Mouse (Mus musculus) gonadal fat pad, adult 2 months (tissue): ENCODE measurements around the gene Tnfsf10. TPM values are rescaled to one million over a fixed set of nuclear protein-coding genes. Genes with fewer than 3 reads are reported as not detected.
A peak's percentile ranks its signal among the peaks of the same experiment; 100 is the strongest.
"Not testable (repeated sequence)": the region's sequence is repeated elsewhere in the genome, so short reads cannot be mapped to it uniquely, and the experiment has no call there.

Experiments
- DNase-seq: peaks from one replicate; pipeline ENCODE4 v3.0.0-alpha.2; 2012; ENCODE audit warnings: low read depth
- polyA plus RNA-seq: library from polyadenylated mRNA; depleted of rRNA; stranded (reverse); fragments of >200 nt; gene quantifications from 2 replicates; pipeline ENCODE4 v1.2.3, GENCODE M21; 2012; rRNA removed

Tnfsf10 gene
- polyA plus RNA-seq, result 3.3 and 3.5 TPM in 2 replicates

DNA sequence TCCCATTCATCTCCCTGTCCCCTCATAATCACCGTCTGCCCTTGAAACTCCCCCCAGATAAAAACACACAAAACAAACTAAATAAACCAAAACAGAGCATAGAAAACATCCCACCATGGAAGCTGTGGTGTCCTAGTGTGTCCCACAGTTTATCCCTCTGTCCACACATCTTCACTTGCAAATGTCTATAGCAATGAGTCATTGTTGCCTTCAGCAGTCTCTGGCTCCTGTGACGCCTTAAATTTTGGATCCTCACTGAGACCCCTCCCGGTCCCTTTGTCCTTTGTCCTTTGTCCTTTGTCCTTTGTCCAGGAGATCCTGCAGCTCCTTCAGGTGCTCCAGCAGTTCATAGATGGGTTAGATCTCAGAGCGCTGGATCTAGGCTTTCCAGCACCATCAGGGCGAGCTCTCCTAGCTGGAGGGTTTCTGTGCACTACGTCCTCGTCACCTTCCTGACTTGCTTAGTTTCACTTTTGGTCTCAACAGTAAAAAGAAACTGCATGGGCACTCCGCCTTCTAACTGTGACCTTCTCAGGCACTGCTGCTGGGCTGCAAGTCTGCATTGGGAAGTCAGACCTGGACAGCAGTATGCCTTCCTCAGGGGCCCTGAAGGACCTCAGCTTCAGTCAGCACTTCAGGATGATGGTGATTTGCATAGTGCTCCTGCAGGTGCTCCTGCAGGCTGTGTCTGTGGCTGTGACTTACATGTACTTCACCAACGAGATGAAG is at the start of gene Tnfsf10:
Tnfsf10 (plus strand) TSS at position 470 of the 729 bp plus-strand sequence.
- no peak for DNase-seq

DNA sequence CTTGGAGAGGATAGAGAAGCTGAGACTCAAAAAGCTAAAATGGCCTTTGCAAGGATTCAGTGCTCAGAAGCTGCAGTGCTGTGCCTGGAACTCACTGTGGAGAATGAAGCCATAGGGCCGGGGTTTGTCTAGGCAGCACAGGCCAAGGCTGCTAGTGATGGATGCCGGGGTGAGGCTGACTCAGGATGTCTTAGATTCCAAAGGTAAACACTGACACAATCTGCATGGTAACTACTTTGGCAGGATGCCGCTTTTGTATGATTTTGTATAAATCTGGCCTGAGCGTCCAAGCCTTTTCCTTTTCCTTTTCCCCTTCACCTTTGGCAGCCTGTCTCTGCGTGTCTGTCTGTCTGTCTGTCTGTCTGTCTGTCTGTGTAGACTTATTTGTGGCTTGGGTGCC is 49.5 kb upstream of the Tnfsf10 start:
- no peak for DNase-seq

- DNase-seq, result no peak
Observed at GRCm38 (mm10) chr3:27267887-27268286, 48.9 kb upstream of the Tnfsf10 start.

DNA sequence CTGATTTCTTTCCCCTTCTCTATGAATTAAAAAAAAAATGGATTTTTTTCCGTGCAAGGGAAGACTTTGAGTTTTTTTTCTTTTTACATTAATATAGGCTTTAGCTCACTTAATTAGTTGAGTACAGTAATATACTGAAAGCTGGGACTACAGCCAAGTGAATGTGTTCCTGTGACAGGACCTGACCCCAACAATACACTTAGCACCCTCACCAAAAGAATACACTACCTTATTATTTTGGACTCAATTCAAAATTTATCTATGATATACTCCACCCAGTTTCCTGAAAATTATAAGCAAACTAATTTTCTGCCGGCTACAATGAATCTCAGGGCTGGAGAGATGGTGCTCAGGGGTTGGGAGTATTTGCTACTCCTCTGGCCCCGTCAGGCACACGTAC is 47.7 kb upstream of the Tnfsf10 start:
- no peak for DNase-seq

DNA sequence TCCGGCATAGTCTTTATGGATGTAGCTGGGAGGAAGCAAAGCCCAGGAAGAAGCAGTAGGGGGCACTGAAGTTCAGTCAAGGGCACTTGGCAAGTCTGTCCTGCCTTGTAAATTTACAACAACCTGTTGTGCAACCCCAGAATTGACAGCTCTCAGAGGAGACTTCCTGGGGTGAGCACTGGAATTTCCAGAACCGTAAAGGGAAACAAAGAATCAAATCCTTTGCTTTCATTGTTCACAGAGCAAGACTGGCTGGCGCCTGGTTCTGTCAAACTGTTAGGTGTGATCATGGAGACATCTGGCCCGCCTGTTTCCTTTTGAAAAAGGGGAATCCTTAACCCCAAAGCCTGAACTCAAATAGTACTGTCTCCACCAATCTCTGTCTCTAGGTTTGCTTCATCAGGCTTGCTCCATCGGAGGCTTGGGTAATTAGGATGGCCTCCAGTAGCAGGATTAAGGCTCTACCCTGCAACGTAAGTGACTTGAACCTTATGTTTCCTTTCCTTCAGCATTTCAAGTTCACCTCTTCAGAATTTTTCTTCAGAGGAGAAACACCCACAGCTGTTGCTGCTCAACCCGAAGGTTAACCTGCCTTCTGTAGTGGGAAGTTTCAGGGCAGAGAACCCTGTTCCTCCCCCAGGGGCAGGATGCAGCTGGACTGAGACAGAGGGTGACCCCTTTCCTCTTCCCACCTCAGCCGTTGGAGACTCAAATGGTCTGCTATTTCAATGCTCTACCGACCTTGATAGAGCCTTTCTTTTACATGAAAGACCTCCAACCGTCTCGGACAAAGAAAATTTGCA is 46.5 kb upstream of the Tnfsf10 start:
- DNase-seq, result peak; percentile 75

DNA sequence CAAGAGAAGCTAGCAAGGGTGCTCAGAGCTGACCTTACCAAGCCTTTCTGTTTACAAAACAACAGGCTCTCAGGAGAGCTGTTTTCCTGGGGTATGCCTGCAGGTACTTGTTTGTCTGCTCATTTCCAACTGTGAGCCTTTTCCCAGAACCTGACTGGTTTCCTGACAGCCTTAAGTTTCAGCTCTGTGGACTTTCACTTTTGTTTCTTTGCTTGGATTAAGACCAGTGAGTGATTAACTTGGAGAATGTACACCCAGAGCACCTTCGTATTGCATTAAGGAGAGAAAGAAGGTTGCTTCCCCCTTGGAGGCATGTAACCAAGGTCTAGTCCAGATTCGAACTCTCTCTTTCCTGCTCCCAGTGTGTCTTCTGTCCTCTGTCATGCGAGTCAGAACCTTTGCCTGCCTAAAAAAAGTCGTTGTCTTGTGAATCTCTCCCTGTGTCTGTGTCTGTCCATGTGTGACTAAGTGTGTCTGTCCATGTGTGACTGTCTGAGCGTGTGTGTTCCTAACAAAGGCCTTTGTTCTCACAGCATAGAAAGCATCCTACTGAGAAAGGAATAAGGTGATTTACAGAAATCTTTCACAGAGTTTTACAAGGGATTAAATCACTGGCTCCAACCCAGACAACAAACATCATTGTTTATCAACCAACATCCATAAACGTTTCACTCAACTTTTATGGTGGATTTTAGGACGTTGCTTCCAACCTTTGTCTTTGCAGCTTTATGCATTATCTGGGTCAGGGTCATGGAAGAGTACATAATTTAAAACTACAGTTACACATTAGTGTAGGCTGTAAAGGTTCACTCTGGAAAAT is 43.7 kb upstream of the Tnfsf10 start:
- DNase-seq, result no peak

GRCm38 (mm10) chr3:27279286-27279925 is 37.4 kb upstream of the Tnfsf10 start:
- not testable (repeated sequence) for DNase-seq

GRCm38 (mm10) chr3:27280280-27280749 is 36.5 kb upstream of the Tnfsf10 start:
- no peak for DNase-seq

DNA sequence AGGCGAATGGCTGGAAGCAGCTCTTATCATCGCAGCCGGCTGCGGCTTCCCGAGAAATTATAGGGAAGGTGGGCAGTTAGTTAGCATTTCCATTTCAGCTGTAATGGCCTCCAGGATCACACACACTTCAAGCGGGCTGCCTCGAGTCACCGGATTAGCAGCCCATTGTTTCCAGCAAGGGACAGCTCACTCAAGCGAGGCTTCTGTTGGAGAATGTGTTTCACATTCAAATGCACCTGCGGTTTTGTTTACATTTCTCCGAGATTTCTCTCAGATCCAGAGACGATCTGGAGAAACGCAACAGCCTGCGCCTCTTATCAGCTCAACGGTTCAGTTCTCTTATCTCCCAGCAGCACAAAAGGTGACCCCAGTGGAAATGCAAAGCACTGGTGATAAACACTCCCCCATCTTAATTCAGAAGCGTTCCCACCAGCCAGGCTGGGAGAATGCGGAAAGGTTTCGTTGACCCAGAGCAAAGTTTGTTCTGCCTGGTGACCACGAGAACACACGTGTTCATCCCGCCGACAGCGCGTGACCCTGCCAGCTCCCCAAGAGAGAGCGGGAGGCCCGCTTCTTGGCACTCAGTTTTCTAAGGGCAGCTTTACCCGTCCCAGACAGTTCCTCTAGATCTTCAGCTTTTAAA is 33.6 kb upstream of the Tnfsf10 start:
- DNase-seq, result no peak

- DNase-seq, result no peak
Observed at GRCm38 (mm10) chr3:27283796-27284195, 33.0 kb upstream of the Tnfsf10 start.

DNA sequence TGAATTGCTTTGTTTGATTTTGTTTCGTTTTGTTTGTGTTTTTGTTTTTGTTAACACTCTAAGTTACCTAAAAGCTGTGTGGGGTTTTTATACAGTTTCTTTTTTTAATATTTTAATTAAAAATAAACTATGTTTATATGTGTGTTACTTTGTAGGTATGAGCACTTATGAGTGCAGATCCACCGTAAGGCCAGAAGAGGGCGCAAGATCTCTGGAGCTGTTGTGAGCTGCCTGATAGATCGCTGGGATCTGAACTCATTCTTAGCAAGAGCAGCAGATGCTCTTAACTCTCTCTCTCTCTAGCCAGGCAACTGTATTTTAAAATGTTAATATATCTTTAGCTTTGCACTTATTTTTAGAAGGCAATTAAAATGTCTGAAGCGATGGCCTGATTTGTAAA is 32.6 kb upstream of the Tnfsf10 start:
- DNase-seq, result no peak

GRCm38 (mm10) chr3:27285072-27285471 is 31.8 kb upstream of the Tnfsf10 start:
- no peak for DNase-seq

DNA sequence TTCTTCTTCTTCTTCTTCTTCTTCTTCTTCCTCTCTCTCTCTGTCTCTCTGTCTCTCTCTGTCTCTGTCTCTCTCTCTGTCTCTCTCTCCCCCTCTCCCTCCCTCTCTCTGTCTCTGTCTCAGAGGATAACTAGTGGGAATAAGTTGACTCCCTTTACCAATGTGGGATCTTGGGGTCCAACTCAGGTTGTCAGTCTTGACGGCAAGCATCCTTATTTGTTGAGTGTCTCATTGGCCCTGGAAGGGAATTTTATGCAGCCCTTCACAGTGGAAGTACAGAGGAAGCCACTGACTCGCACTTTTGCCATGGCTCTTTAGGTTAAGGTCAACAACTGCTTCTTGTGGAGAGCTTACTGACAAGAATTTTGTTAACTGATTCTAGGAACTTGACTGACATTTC is 28.5 kb upstream of the Tnfsf10 start:
- no peak for DNase-seq

- DNase-seq, result no peak
Observed at GRCm38 (mm10) chr3:27288909-27289308, 27.9 kb upstream of the Tnfsf10 start.

DNA sequence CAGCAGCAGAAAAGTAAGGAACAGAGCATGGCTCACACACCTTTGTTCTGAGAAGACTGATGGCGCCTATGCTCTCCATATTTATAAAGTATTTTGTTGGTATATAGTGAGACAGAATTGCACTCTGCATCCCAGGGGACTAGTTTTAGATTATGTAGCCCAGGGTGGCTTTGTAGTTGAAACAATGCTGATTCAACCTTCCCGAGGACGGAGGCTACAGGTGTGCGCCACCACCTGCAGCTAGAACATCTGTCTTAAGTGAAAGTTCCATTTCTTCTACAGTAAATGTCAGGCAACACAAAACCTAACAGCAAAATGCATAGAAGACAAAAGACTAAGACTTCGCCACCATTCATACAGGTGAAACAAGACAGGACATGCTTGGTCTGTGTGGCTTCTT is 26.5 kb upstream of the Tnfsf10 start:
- no peak for DNase-seq

DNA sequence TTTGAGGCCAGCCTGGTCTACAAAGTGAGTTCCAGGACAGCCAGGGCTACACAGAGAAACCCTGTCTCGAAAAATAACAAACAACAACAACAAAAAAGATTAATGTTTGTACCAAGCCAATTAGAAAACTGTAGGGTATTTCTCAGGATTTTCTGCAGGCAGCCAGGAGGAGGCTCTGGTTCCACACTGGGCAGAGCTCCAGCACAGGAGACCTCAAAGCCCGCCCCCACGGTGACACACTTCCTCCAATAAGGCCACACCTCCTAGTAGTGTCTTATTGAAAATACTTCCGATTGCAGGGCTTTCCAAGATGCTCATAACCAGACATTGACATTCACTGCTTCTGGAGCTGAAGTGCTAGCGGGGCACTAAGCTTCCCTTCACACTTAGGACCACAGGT is 25.9 kb upstream of the Tnfsf10 start:
- not testable (repeated sequence) for DNase-seq

DNA sequence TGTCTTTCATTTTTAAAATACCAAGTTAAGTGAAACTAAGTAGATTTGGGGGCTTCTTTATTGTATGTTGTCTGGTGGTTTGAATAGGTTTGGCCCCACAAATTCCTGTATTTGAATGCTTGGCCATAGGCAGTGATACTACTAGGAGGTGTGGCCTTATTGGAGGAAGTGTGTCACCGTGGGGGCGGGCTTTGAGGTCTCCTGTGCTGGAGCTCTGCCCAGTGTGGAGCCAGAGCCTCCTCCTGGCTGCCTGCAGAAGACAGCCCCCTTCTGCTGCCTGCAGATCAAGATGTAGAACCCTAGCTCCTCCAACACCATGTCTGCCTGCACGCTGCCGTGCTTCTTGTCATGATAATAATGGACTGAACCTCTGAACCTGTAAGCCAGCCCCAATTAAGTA is 25.4 kb upstream of the Tnfsf10 start:
- DNase-seq, result not testable (repeated sequence)

DNA sequence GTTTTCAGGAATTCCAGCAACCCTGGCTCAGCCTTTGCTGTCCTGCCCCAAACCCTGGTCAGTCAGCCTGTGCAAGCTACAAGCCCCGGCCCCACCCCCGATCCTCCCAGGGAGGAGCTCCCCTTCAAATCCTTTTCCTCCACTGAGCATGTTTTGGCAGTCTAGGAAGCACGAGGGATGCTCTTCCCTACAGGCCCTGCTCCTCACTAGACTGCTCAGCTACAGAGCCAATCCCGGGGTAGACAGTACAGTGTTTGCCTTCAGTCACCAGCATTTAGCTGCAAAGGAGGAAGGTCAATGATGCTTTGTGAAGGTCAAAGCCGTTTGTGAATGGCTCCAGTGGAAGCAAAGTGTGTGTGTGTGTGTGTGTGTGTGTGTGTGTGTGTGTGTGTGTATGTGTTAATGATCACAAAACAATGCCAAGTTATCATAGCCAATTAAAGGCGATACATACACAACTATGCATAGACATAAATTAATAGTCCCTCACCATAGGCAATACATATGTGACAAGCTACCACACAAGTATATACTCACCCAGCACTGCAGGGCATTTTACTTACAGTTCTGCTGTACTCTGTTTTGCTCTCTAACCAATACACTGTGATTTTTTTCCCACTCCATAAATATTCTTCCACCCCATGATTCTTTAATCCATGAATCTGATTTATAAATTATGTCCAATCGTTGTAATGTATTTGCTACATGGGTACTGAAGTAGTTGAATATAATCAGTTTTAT is 23.0 kb upstream of the Tnfsf10 start:
- no peak for DNase-seq

DNA sequence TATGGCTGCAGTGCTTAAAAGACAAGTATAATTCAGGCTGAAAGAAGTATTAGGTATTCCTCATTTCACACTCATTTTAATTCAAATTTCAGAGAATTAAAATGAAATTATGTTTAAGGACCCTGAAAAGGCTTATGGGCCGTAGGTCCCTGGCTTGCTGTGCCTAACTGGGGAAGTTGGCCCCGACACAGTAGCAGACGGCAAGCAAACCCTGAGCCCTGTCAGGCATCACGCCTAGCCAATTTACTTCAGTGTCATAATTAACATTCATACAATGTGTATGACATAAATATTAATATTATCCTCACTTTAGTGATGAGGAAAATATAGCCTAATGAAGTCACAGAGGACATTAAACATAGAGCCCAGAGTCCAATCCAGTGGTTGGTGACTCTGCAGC is 16.4 kb upstream of the Tnfsf10 start:
- DNase-seq, result no peak

- DNase-seq, result no peak
Observed at GRCm38 (mm10) chr3:27302339-27303022, 14.3 kb upstream of the Tnfsf10 start.
